Mouse (Mus musculus) kidney, embryonic 14.5 days (tissue): ENCODE data around the gene Slc25a27. TPM values are rescaled to one million over a fixed set of nuclear protein-coding genes. Genes with fewer than 3 reads are reported as not detected.

ENCODE experiments used
- ATAC-seq: fragments of 200-750 bp; cut with Nextera tagmentation; 2 replicates; pipeline ENCODE4 v1.8.0; 2017; ENCODE audit warnings: moderate number of reproducible peaks, mild to moderate bottlenecking, moderate TSS enrichment, moderate library complexity; ENCODE audit not compliant: low FRiP score, low TSS enrichment
- H3K27ac ChIP-seq: fragments of 300-500 bp; sonication (generic); 2 replicates; pipeline ENCODE4 v1.5.1; 2014; ENCODE audit warnings: low read depth, mild to moderate bottlenecking, low read length, moderate library complexity, mixed read lengths
- H3K27me3 ChIP-seq: fragments of 300-500 bp; sonication (generic); 2 replicates; pipeline ENCODE4 v1.6.1; 2014; ENCODE audit warnings: mild to moderate bottlenecking, low read length; ENCODE audit not compliant: control insufficient read depth, insufficient read depth
- H3K36me3 ChIP-seq: fragments of 300-500 bp; sonication (generic); 2 replicates; pipeline ENCODE4 v1.6.1; 2014; ENCODE audit warnings: low read length, mixed read lengths; ENCODE audit not compliant: control insufficient read depth, insufficient read depth
- H3K4me1 ChIP-seq: fragments of 300-500 bp; sonication (generic); 2 replicates; pipeline ENCODE4 v1.6.1; 2014; ENCODE audit warnings: low read length, mixed read lengths; ENCODE audit not compliant: control insufficient read depth, insufficient read depth
- H3K4me2 ChIP-seq: fragments of 300-500 bp; sonication (generic); replicated peaks from 2 replicates; pipeline ENCODE4 v1.6.1; 2014; ENCODE audit warnings: low read depth, mild to moderate bottlenecking, low read length
- H3K4me3 ChIP-seq: fragments of 300-500 bp; sonication (generic); 2 replicates; pipeline ENCODE4 v1.5.1; 2014; ENCODE audit warnings: mild to moderate bottlenecking, low read length
- H3K9ac ChIP-seq: fragments of 300-500 bp; sonication (generic); 2 replicates; pipeline ENCODE4 v1.6.1; 2014; ENCODE audit warnings: low read depth, mild to moderate bottlenecking, low read length, moderate library complexity
- H3K9me3 ChIP-seq: fragments of 300-500 bp; sonication (generic); 2 replicates; pipeline ENCODE4 v1.6.1; 2016; ENCODE audit warnings: low read length; ENCODE audit not compliant: control insufficient read depth
- WGBS: fragments of 180-500 bp; shearing (Covaris S2); extraction: QIAGEN DNeasy Blood & Tissue Kit; methylation state at CpG from one replicate; pipeline ENCODE4 v1.1.7; 2014; 5-methylcytosine and 5-hydroxymethylcytosine counted together
- polyA plus RNA-seq: library from polyadenylated mRNA; unstranded; fragments of >200 nt; fragmentation: Nextera tagmentation; extraction: Ambion mirVana; gene quantifications from 2 replicates; pipeline ENCODE4 v1.2.1, GENCODE M21; 2014

The Slc25a27 gene
- polyA plus RNA-seq = 12.6 and 12.7 TPM in 2 replicates

DNA sequence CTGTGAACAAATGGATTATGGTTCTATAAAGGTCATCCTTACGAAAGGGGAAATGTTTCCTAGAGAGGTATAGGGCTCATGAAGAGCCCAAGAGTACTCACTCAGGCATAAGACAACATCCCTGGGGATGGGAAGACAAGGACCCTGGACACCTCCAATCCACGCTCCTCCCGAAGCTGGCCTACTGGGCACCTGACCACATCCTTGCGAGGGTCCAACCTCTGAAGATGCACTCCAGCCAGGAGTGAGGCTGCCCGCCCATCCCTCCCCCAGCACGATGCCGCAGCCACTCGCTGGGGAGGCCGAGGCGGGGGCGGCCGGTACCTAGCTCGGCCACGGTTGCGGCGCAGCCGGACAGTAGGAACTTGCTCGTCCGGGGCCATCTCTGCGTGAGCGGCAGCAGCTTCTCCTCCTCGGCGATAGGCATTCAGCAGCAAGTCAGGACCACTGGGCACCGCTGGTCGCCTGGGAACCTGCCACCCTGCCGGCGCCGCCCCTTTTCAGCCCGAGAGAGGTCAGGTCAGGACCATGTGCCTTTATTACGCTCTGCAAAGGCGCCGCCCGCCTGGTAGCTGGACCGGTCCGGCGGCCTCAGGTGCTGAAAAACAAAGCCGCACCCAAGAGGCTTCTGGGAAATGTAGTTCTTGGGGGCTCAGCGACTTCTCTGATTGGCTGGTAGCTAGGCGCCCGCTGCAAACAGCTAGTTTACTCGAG, at the start of gene Slc25a27:
Gene Slc25a27, minus strand, starts transcription at position 639 of the 714 bp plus-strand sequence.
- H3K27ac ChIP-seq = no peak within 1 kb of the TSS
- ATAC-seq = peak; percentile 98
- H3K4me2 ChIP-seq = peak within 1 kb of the TSS; percentile 89
- H3K27me3 ChIP-seq = no peaks in the 10 kb centered on the region
- H3K9me3 ChIP-seq = no peaks in the 10 kb centered on the region
- H3K9ac ChIP-seq = peak within 1 kb of the TSS; percentile 71
- H3K36me3 ChIP-seq = no peaks in the 10 kb centered on the region
- WGBS = under 1% methylated on average over 41 of the region's 41 CpGs
- peak within 1 kb of the TSS; percentile 89 for H3K4me3 ChIP-seq
- H3K4me1 ChIP-seq = peaks cover 13% of the 10 kb centered on the region; the same call in 1 of the 2 replicates

DNA sequence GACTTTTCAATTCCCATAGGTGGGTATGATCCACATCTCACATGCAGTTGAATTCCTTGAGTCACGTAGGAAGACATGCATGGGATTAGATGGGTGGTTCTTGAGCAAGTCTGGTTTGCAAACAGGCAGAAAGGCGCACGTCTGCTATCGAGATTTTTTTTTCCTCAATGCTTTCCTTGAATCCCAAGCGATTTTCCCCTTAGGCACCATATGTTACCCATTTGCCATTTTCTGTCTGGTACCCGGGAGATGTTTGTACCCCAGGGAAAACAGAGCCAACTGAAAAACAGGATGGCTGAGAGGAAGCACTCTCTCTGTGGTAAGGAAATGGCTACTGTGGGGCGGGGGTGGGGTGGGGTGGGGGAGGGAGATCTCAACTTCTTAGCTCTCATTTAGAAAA, 49.6 kb upstream of the Slc25a27 start:
- no peak for ATAC-seq
- WGBS = 60% methylated on average over 7 of the region's 7 CpGs
- no peak overlapping the region for H3K4me2 ChIP-seq
- H3K4me3 ChIP-seq = no peak overlapping the region
- no peaks in the 10 kb centered on the region for H3K9me3 ChIP-seq
- H3K36me3 ChIP-seq = no peaks in the 10 kb centered on the region
- no peak overlapping the region for H3K9ac ChIP-seq
- no peak overlapping the region for H3K27ac ChIP-seq
- no peaks in the 10 kb centered on the region for H3K27me3 ChIP-seq
- H3K4me1 ChIP-seq = peaks cover 14% of the 10 kb centered on the region; the same call in 1 of the 2 replicates

DNA sequence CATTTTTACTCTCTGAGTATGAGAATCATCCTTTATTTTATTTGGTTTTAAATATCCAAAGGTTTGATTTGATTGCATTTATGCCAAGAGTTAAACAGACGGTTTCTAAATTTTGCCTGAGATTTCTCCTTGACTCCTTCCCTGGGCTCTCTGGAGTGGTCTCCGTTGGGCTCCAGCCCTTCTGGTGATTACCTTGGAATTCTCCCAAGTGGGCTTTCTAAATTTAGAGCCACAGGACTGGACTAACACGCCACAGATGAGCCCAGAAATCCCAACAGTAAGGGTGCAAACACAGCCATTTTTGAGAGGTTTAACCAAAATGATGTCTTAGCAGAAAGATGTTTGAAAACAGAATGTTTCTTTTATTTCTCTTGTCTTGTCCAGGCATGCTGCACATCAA, 47.2 kb upstream of the Slc25a27 start:
- 70% methylated on average over 3 of the region's 3 CpGs for WGBS
- Histone ChIP-seq H3K4me3 (no peak overlapping the region), H3K27me3 (no peaks in the 10 kb centered on the region), H3K9ac (no peak overlapping the region), H3K4me1 (0 out of 2 replicates have a peak, but pooled peaks cover 8% of the 10 kb centered on the region), H3K36me3 (no peaks in the 10 kb centered on the region), H3K4me2 (no peak overlapping the region), H3K27ac (no peak overlapping the region), H3K9me3 (no peaks in the 10 kb centered on the region)
- ATAC-seq = no peak

- no peaks in the 10 kb centered on the region for H3K36me3 ChIP-seq
- no peak overlapping the region for H3K27ac ChIP-seq
- 72% methylated on average over 7 of the region's 7 CpGs for WGBS
- 0 out of 2 replicates have a peak, but pooled peaks cover under 1% of the 10 kb centered on the region for H3K4me1 ChIP-seq
- H3K4me3 ChIP-seq = no peak overlapping the region
- no peaks in the 10 kb centered on the region for H3K27me3 ChIP-seq
- ATAC-seq = no peak
- H3K9me3 ChIP-seq = no peaks in the 10 kb centered on the region
- no peak overlapping the region for H3K9ac ChIP-seq
- no peak overlapping the region for H3K4me2 ChIP-seq
Measured at GRCm38 (mm10) chr17:43711557-43712352, 44.7 kb upstream of the Slc25a27 start.

GRCm38 (mm10) chr17:43707254-43707653, 40.2 kb upstream of the Slc25a27 start:
- no peaks in the 10 kb centered on the region for H3K27me3 ChIP-seq
- H3K36me3 ChIP-seq = no peaks in the 10 kb centered on the region
- ATAC-seq = no peak
- H3K9me3 ChIP-seq = no peaks in the 10 kb centered on the region
- H3K27ac ChIP-seq = no peak overlapping the region
- H3K4me1 ChIP-seq = no peaks in the 10 kb centered on the region
- H3K4me2 ChIP-seq = no peak overlapping the region
- no peak overlapping the region for H3K9ac ChIP-seq
- WGBS = 83% methylated on average over 3 of the region's 3 CpGs
- no peak overlapping the region for H3K4me3 ChIP-seq

DNA sequence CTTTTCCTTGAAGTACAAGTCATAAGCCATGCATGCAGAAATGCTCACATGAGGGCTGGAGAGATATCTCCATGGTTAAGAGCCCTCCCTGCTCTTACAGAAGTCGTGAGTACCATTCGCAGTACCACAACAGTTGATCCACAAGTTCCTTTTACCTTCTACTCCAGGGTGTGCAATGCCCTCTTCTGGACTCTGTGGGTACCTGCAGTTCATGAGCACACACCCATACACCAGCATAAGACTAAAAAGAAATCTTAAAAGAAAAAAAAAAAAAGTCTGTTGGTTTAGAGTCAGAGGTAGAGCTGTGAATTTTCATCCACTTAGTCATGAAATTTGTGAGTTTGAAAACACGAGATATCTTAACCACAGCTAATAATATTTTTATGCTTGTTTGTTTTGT, 39.7 kb upstream of the Slc25a27 start:
- no peaks in the 10 kb centered on the region for H3K4me1 ChIP-seq
- H3K4me3 ChIP-seq = no peak overlapping the region
- no peak; the same call in 1 of the 2 replicates for ATAC-seq
- H3K27me3 ChIP-seq = no peaks in the 10 kb centered on the region
- no peak overlapping the region for H3K9ac ChIP-seq
- no peak overlapping the region for H3K27ac ChIP-seq
- WGBS = 93% methylated on average over 3 of the region's 3 CpGs
- H3K9me3 ChIP-seq = no peaks in the 10 kb centered on the region
- H3K4me2 ChIP-seq = no peak overlapping the region
- no peaks in the 10 kb centered on the region for H3K36me3 ChIP-seq

- Histone ChIP-seq H3K9me3 (no peaks in the 10 kb centered on the region), H3K9ac (no peak overlapping the region), H3K27ac (no peak overlapping the region), H3K4me2 (no peak overlapping the region), H3K4me1 (no peaks in the 10 kb centered on the region), H3K36me3 (no peaks in the 10 kb centered on the region), H3K27me3 (no peaks in the 10 kb centered on the region), H3K4me3 (no peak overlapping the region)
- ATAC-seq = no peak
- 88% methylated on average over 12 of the region's 12 CpGs for WGBS
Measured at GRCm38 (mm10) chr17:43704216-43704930, 37.4 kb upstream of the Slc25a27 start.

- Histone ChIP-seq H3K9ac (no peak overlapping the region), H3K27ac (no peak overlapping the region), H3K4me3 (no peak overlapping the region), H3K4me2 (no peak overlapping the region), H3K27me3 (no peaks in the 10 kb centered on the region), H3K4me1 (no peaks in the 10 kb centered on the region), H3K9me3 (no peaks in the 10 kb centered on the region), H3K36me3 (no peaks in the 10 kb centered on the region)
- ATAC-seq = no peak
- 79% methylated on average over 6 of the region's 6 CpGs for WGBS
Measured at GRCm38 (mm10) chr17:43701060-43701459, 34.0 kb upstream of the Slc25a27 start.
